Mouse (Mus musculus) heart, postnatal 25 days (tissue): ENCODE data around the gene Pelo. TPM values are rescaled to one million over a fixed set of nuclear protein-coding genes. Genes with fewer than 3 reads are reported as not detected.

Source experiments
- DNase-seq: peaks from one replicate; pipeline ENCODE4 v3.0.0; 2022; ENCODE audit warnings: low spot score
- intact Hi-C: fragments of 180-260 bp; cut with DNase I; formaldehyde crosslinking; loops from one replicate; pipeline ENCODE4 v1.15.1; 2025
- total RNA-seq, 2 experiments: library from RNA; stranded (reverse); gene quantifications; 2 replicates each; pipeline ENCODE4 v1.2.3; 2021

Pelo gene
- 10 to 100 TPM; 14.1 to 16.0 TPM for total RNA-seq

- intact Hi-C loops, result no loop called here
- peak; percentile 94 for DNase-seq
Observed at GRCm38 (mm10) chr13:115090069-115090976, at the start of gene Pelo. TSS of gene Pelo (minus strand) at chr13:115090186.

DNA sequence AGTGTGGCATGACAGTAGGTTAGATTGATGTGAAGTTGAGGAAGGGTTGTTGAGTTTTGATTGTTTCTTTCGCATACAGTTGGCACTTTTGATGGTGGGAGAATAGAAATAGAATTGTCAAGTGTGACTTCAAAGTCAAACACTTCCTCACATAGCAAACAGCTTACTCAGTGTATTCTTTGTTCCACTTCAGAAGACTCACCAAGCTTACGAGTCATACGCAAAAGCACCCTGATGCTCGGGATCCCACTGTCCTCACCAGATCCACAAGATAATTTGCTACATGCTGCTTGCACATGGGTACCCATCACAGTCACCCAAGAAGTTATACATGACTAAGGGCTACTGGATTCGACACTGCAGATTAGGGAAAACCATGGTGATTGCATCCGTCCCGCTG lies 48.5 kb upstream of the Pelo start:
- DNase-seq, result no peak
- intact Hi-C loops, result no loop called here

DNA sequence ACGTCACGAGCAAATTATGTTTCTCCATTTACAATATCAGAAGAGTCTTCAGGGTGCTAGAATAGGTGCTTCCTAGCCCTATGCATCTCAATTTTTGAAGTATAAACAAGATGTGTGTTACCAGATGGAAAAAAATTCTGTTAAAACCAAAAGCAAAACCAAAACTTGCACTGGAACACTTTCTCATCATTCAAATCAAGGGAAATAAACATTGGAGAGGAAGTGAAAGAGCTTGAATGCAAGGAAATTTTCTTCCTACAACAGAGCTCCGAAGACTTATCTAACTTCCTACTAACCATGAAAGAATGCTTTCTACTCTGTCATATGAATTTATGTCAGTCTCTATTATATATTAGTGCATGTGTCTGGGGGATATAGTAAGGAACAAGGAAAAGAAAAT lies 46.8 kb upstream of the Pelo start:
- no peak for DNase-seq
- intact Hi-C loops, result no loop called here

DNA sequence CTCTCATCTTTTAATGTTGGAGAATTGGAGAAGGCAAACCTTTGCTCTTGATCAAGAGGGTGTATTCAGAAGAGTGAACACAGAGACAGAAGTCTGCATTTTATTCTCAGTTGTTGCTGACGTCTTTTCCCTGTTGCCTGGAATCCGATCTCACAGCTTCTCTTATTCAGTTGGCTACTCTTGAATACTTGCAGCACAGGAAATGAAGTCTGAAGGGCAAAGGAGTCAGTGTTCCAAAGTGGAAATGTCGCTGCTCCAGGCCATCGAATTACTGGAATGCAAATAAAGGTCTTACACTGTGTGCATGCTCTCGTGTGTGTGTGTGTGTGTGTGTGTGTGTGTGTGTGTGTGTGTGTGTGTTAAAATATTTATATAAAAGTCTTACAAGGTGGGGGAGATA lies 42.4 kb upstream of the Pelo start:
- DNase-seq, result no peak
- intact Hi-C loops, result no loop called here

DNA sequence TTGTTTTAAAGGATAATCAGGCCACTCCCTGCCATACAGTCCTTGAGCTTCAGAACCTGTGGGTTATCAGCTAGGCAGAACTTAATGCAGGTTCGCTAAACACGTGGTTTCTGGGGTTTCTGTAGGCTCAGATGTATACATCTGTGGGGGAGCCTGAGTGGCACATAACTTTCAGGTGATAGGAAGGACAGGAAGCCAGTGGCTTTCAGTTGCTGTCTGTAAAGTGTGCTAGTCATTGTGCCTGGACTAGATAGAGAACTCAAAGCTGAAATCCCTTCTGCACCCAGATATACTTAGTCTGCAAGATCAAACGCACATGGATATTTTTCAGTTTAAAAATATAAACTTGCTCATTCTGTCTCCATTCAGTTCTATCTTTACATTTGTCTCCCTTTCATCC lies 41.4 kb upstream of the Pelo start:
- intact Hi-C loops, result no loop called here
- no peak for DNase-seq

DNA sequence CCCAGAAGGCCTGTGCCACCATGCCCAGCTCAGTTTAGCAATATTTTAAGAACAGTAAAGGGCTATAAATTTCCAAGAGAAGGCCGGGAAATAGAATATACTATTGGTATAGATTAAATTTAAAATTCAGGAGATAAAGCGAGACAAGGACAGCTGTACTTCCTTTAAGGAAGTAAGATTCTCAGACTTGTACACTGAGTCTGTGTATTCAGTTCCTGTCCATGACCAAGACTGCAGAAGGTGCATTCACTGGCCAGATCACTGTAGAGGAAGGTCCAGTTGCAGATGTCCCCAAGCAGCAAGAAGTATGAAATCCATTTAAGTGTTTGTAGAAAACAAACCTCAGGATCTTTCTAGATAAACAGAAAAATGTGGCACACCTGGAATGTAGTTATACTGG lies 40.0 kb upstream of the Pelo start:
- intact Hi-C loops, result no loop called here

GRCm38 (mm10) chr13:115127826-115128225 lies 37.8 kb upstream of the Pelo start:
- no peak for DNase-seq

More for the DNA sequence above, 40.0 kb upstream of the Pelo start:
- DNase-seq, result no peak

DNA sequence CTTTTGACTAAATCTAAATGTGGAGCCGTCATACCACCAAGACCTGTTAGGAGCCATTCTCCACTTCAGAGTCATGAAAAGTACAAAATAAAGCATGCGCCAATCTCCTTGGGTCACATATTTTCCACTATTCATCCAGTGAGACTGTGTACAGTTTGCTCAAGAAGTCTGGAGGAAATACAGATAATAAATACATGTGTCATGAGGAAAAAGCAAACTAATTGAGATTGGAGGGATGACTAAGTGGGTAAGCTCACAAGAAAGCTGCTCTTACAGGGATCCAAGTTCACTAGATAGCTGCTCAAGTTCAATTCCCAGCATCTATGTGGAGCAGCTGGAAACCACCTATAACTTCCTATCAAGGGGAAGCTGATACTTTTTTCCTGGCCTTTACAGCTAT lies 36.5 kb upstream of the Pelo start:
- intact Hi-C loops, result no loop called here

More at GRCm38 (mm10) chr13:115127826-115128225, 37.8 kb upstream of the Pelo start:
- intact Hi-C loops, result no loop called here

GRCm38 (mm10) chr13:115125130-115125529 lies 35.1 kb upstream of the Pelo start:
- intact Hi-C loops, result no loop called here
- DNase-seq, result no peak

More for the DNA sequence above, 36.5 kb upstream of the Pelo start:
- DNase-seq, result no peak

GRCm38 (mm10) chr13:115124521-115124920 lies 34.5 kb upstream of the Pelo start:
- no peak for DNase-seq
- intact Hi-C loops, result loop anchor here (5.0 kb wide), 1 partner anchor 33 kb away; no protein-coding TSS in a partner anchor

DNA sequence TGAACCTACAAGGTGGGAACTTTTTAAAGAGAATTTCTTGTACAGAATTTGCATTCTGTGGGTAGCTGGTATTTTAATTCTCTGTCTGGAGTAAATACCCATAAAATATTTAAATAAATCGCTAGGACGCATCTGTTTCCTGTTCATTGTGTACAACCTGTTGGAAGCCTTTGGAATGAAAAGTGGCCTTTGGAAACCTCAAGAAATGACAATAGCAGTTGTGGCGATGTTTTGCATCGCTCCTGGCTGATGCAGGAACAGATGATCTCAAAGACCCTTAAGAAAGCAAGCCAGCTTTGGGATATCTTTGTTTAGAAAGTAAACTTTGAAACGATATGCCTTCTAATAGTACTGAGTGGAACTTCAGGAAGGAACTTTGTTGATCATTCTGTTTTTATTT lies 28.8 kb upstream of the Pelo start:
- intact Hi-C loops, result no loop called here
- DNase-seq, result no peak

- no peak for DNase-seq
- intact Hi-C loops, result no loop called here
Observed at GRCm38 (mm10) chr13:115118195-115118594, 28.2 kb upstream of the Pelo start.

DNA sequence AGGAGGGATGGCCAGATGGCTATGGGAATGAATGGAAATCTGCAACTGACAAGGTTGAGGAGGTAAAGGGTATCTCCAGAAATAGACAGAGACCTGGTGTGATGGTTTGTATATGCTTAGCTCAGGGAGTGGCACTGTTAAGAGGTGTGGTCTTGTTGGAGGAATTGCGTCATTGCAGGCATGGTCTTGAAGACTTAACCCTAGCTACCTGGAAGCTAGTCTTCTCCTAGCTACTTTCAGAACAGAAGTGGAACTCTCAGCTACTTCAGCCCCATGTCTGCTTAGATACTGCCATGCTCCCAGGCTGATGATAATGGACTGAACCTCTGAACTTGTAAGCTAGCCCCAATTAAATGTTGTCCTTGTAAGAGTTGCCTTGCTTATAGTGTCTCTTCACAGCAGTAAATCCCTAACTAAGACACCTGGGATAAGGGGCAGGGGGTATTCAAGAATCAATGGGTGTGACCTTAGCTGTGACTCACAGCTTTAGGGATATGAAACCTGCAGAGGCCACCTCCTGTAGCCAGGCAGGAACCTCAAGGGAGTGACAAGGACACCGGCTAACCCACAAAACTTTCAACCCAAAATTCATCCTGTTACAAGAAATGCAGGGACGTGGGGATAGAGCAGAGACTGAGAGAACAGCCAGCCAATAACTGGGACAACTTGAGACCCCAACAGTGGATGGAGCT lies 27.1 kb upstream of the Pelo start:
- no peak for DNase-seq
- intact Hi-C loops, result no loop called here

DNA sequence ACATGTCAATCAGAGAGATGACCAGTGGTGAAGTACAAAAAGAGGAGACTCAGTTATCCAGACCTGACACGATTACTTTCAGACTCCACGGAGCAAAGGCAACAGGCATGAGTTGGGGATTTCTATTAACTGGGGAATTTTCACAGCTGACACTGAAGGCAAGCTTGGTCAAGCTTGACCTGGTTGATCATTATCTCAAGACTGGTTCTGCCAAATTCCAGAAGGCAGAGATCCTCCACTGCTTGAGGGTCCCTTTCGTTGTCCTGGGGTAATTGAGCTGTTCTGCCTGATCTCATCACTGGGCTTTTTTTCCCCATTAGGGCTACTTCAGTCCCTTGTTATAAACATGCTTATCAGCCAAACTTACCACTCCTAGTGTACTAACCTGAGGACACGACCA lies 19.6 kb upstream of the Pelo start:
- intact Hi-C loops, result no loop called here
- no peak for DNase-seq

DNA sequence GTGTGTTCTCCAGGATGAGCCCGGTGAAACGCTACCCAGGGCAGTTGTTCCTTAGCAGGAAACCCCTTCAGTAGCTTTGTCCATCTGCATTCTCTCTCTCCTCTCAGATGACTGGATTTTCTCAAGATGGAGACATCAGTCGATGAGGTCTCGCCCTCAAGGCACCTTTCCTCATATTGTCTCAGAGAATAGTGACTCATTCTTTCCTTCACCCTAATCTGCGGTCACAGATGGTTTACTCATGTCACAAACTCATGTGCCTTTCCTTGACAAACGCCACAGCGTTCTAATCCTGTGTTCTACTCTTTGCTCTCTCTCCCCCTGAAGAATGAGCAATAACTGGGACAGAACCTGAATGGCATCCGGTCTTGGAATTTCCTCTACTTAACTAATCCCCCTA lies 17.4 kb upstream of the Pelo start:
- no peak for DNase-seq
- intact Hi-C loops, result no loop called here

DNA sequence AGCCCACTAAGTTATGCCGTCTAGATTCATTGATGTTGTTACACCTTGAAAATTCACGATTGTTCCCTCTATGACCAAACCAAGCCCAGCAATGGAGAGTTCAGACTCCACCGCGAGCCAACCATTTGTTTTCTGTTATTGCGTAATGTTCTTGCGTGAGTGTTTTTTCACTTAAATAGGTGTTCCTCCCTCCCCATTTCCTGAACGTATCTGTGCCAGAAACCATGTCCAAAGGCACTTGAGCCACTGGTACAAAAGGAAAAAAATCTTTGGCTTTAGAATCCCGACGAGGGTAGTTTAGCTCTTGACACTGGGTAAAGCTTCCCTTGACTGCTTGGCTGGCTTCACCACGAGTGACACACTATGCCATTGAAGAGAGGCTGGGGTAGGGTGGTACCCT lies 16.2 kb upstream of the Pelo start:
- peak; percentile 7 for DNase-seq
- intact Hi-C loops, result no loop called here

DNA sequence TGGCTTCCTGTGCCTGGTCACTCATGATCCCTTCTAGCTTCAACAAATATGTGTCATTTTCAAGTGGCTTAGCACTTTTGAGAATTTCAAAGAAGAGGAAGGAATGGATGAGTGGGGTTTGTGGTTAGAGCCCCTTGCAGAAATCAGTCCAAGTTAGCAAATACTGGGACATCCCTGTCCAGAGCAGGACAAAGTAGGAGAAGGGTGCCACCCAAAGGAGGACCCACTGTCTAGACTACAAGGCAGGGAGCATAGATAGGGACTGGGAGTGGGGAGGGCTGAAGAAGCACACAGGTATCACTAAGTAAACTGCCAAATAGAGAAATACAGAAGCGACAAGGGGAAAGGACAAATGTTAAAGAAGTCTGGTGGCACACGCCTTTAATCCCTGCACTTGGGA lies 12.8 kb upstream of the Pelo start:
- DNase-seq, result no peak
- intact Hi-C loops, result loop anchor here (5.0 kb wide), 2 partner anchors 115 to 120 kb away; no protein-coding TSS in a partner anchor

- intact Hi-C loops, result loop anchor here (5.0 kb wide), 2 partner anchors 114 to 121 kb away; no protein-coding TSS in a partner anchor
- peak; percentile 77 for DNase-seq
Observed at GRCm38 (mm10) chr13:115101355-115102191, 11.6 kb upstream of the Pelo start, which contains the start of the genes Gm49395 and Itga1. TSS of gene Gm49395 (minus strand) at chr13:115101921. TSS of gene Itga1 (minus strand) at chr13:115101964.

DNA sequence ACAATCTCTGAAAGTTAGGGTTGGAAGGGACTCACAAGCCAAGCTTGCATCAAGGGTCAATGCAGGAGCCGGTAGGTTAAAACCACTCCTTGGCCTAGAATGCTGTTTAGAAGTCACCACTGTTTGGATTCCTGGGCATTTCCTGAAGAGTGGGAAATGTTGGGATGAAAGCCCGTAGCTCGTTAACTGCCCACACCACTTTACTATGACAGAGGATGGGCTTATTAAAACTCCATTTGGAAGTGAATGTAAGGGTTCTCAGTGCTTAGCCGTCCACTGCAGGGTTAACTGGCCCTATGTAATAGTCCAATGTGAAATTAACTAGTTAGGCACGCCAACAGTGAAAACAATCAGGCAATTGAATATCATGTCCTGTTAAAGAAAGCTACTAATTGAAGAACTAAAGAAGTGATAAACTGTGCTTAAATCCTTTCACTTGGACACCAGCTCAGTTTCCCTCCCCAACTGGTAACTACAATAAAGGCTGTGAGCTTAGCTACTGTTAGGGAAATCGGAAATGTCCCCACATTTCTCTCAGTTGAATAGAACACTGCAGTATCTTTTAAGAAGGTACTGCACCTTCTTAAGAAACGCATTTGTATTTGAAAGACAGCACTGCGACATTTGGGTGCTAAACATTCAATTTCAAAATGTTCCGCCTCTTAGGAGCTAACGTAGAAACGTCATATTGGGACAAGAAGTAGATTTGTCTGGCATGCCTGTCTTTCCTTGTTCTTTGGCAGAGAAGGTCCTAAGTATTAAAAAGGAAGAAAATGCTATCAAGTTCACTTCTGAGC lies 10.6 kb upstream of the Pelo start:
- intact Hi-C loops, result loop anchor here (5.0 kb wide), 2 partner anchors 113 to 122 kb away; no protein-coding TSS in a partner anchor
- no peak for DNase-seq
